Mouse (Mus musculus) CH12.LX (cell line): ENCODE results near the gene Gm4981. TPM values are rescaled to one million over a fixed set of nuclear protein-coding genes. Genes with fewer than 3 reads are reported as not detected.
A peak's percentile ranks its signal among the peaks of the same experiment; 100 is the strongest.
"Not testable (repeated sequence)": the region's sequence is repeated elsewhere in the genome, so short reads cannot be mapped to it uniquely, and the experiment has no call there.

Experiments used
- DNase-seq: peaks from one replicate; pipeline ENCODE4 v3.0.0-alpha.2; 2013; ENCODE audit errors: extremely low read depth
- H3K27ac ChIP-seq: 2 replicates; pipeline ENCODE4 v1.5.1; 2012; ENCODE audit warnings: low read depth, mild to moderate bottlenecking, control low read depth, moderate library complexity; ENCODE audit not compliant: insufficient read depth
- H3K27me3 ChIP-seq: replicated peaks from 2 replicates; pipeline ENCODE3; 2012; ENCODE audit warnings: inconsistent platforms
- H3K36me3 ChIP-seq, 2 experiments: replicated peaks in 1 of 2; 2 replicates each; pipeline versions ENCODE3 to v1.6.1; 2012; ENCODE audit warnings: inconsistent platforms in 1 of 2, low read length in 1 of 2, mild to moderate bottlenecking in 1 of 2, mixed read lengths in 1 of 2, moderate library complexity in 1 of 2; ENCODE audit not compliant: control insufficient read depth in 1 of 2, insufficient read depth in 1 of 2
- H3K4me1 ChIP-seq, 2 experiments: 2 replicates each; pipeline ENCODE4 v1.6.1; 2012; ENCODE audit warnings: inconsistent platforms in 1 of 2, moderate library complexity in 1 of 2; ENCODE audit not compliant: insufficient read depth in 2 of 2, control insufficient read depth in 1 of 2
- H3K4me2 ChIP-seq: 2 replicates; pipeline ENCODE4 v1.6.1; 2012; ENCODE audit warnings: low read depth, mild to moderate bottlenecking, control low read depth; ENCODE audit not compliant: poor library complexity, insufficient read depth, severe bottlenecking
- H3K4me3 ChIP-seq, 3 experiments: fragments of 150-350 bp in 1 of 3; sonication (generic) in 1 of 3; replicated peaks in 1 of 3; 2 replicates each; pipeline versions ENCODE3 to v1.5.1; 2011 to 2012; ENCODE audit warnings: low read depth in 2 of 3, low read length in 2 of 3, mild to moderate bottlenecking in 2 of 3, moderate library complexity in 2 of 3, control low read depth in 1 of 3, improper control_type of control experiment in 1 of 3, inconsistent platforms in 1 of 3, mixed read lengths in 1 of 3; ENCODE audit not compliant: poor library complexity in 1 of 3
- H3K79me2 ChIP-seq: replicated peaks from 2 replicates; pipeline ENCODE4 v1.6.1; 2012; ENCODE audit warnings: mild to moderate bottlenecking, moderate library complexity; ENCODE audit not compliant: control insufficient read depth, poor library complexity, insufficient read depth, severe bottlenecking; ENCODE audit errors: extremely low read depth
- H3K9ac ChIP-seq: 2 replicates; pipeline ENCODE4 v1.6.1; 2012; ENCODE audit warnings: low read depth, mild to moderate bottlenecking, control low read depth, moderate library complexity; ENCODE audit not compliant: insufficient read depth
- H3K9me3 ChIP-seq: replicated peaks from 2 replicates; pipeline ENCODE3; 2012; ENCODE audit warnings: low read length, inconsistent platforms, mixed read lengths
- CTCF ChIP-seq, 2 experiments: IDR thresholded peaks in 1 of 2; conservative IDR thresholded peaks in 1 of 2; 2 replicates each; pipeline ENCODE4 v1.5.1; 2011 to 2012; ENCODE audit warnings: low read depth in 2 of 2, low read length in 2 of 2, improper control_type of control experiment in 1 of 2, inconsistent platforms in 1 of 2, mild to moderate bottlenecking in 1 of 2, moderate library complexity in 1 of 2
- ETS1 ChIP-seq: conservative IDR thresholded peaks from 2 replicates; pipeline ENCODE4 v1.6.1; 2012; ENCODE audit warnings: low read depth, mild to moderate bottlenecking, inconsistent platforms, low read length, improper control_type of control experiment, moderate library complexity
- JUND ChIP-seq: conservative IDR thresholded peaks from 2 replicates; pipeline ENCODE4 v1.6.1; 2011; ENCODE audit warnings: low read depth, low read length, improper control_type of control experiment
- RAD21 ChIP-seq: IDR thresholded peaks from 2 replicates; pipeline ENCODE4 v1.6.1; 2011; ENCODE audit warnings: low read depth, mild to moderate bottlenecking, low read length, improper control_type of control experiment, moderate library complexity
- SIN3A ChIP-seq: IDR thresholded peaks from 2 replicates; pipeline ENCODE4 v1.6.1; 2012; ENCODE audit warnings: low read length, improper control_type of control experiment, inconsistent platforms
- SMC3 ChIP-seq: IDR thresholded peaks from 2 replicates; pipeline ENCODE4 v1.6.1; 2011; ENCODE audit warnings: low read depth, low read length, improper control_type of control experiment
- USF2 ChIP-seq: conservative IDR thresholded peaks from 2 replicates; pipeline ENCODE4 v1.6.1; 2011; ENCODE audit warnings: low read depth, low read length, improper control_type of control experiment
- dilution Hi-C: fragments of 300-500 bp; cut with MboI; formaldehyde crosslinking; loops from 2 replicates; pipeline ENCODE4 v1.14.3; 2020; ENCODE audit warnings: low sequenced_read_pairs; ENCODE audit not compliant: extremely low pct_unique_long_range_greater_than_20kb, extremely low pct_ligation_motif_present
- in situ Hi-C: fragments of 300-500 bp; cut with MboI; formaldehyde crosslinking; loops from 3 replicates; pipeline ENCODE4 v1.14.3; 2019; ENCODE audit warnings: low sequenced_read_pairs, low pct_ligation_motif_present, low pct_unique_long_range_greater_than_20kb, mixed read lengths
- polyA plus RNA-seq: library from polyadenylated mRNA; unstranded; fragments of >175 nt; gene quantifications from 2 replicates; pipeline ENCODE4 v1.2.1, GENCODE M21; 2012; ENCODE audit warnings: low read depth; ENCODE audit not compliant: insufficient read length
- total RNA-seq, 2 experiments: library from RNA; depleted of rRNA; stranded (reverse); fragments of 300-350 nt in 1 of 2; fragments of >200 nt in 1 of 2; gene quantifications; 2 replicates each; pipeline ENCODE4 v1.2.3; 2012 to 2014

The Gm4981 gene
- total and polyA plus RNA-seq, 3 experiments: not detected

GRCm38 (mm10) chr10:58254635-58255175 lies 18.2 kb upstream of the Gm4981 start (continued):
- TF ChIP-seq SIN3A: no peak
- TF ChIP-seq USF2: peak; percentile 39

- peak in 1 of 2 experiments; percentile 50; a peak in 2 of 4 replicates for TF ChIP-seq CTCF (conservative IDR thresholded peaks at IDR 0.05 in 1 of 2, IDR thresholded peaks at IDR 0.05 in 1 of 2; ENCODE audit: low read depth in 2 of 2, low read length in 2 of 2)
- no peak for TF ChIP-seq ETS1
- TF ChIP-seq RAD21: peak; percentile 55
- no peak for TF ChIP-seq JUND
- peak; percentile 22; the same call in 1 of the 2 replicates for TF ChIP-seq SMC3
- H3K79me2 ChIP-seq: no peaks in the 10 kb centered on the region
- no peaks in the 10 kb centered on the region for H3K9me3 ChIP-seq
- H3K4me3 ChIP-seq: no peak overlapping the region
- no peak overlapping the region for H3K4me2 ChIP-seq
- H3K9ac ChIP-seq: no peak overlapping the region
- H3K36me3 ChIP-seq: peaks cover 0 to 2% of the 10 kb centered on the region in 2 experiments
- no peak for DNase-seq
- H3K27ac ChIP-seq: no peak overlapping the region
- peaks cover 0 to 7% of the 10 kb centered on the region in 2 experiments; a peak in 2 of 4 replicates for H3K4me1 ChIP-seq
- dilution Hi-C loops: no loop called here
- in situ Hi-C loops: no loop called here
- no peaks in the 10 kb centered on the region for H3K27me3 ChIP-seq
Observed at GRCm38 (mm10) chr10:58249535-58249934, 13.0 kb upstream of the Gm4981 start.

DNA sequence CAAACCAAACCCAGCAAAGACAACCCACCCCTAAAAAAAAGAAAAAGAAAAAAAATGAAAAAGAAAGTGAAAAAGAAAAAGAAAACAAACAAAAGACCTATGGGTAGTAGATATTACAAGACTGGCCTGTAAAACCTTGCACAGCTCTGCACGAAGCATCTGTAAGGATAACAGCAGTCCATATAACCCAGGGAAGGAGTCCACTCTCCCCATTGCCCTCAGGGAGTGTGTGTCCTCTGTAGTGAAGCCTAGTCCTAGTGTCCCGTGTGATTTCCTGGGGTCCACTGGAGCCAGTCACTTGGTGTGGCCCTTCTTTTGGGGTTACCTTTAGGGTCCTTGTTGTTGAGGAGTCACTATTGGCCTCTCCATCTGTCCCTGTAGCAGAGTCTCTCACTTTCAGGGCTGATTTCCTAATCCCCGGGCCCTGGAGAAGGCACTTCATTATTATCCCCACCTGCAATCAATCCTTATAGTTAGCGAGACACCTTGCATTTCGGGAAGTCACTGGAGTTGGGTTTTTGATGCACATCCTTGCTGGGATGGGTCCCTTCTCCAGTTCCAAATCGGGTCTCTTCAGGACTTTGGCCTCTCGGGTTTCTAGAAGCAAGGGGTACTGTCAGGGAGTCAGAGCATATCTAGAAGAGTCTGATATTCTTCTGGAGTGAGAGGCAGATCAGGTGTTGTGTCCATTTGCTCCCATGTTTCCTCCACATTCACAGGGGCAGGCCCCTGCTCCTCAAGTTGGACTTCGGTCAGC lies 2.7 kb upstream of the Gm4981 start:
- H3K9ac ChIP-seq, H3K4me2 ChIP-seq, in situ Hi-C loops, H3K27ac ChIP-seq, H3K4me1 ChIP-seq, H3K4me3 ChIP-seq, dilution Hi-C loops, H3K79me2 ChIP-seq, H3K36me3 ChIP-seq, H3K9me3 ChIP-seq, DNase-seq: not testable (repeated sequence)
- peaks cover 47% of the 10 kb centered on the region for H3K27me3 ChIP-seq

DNA sequence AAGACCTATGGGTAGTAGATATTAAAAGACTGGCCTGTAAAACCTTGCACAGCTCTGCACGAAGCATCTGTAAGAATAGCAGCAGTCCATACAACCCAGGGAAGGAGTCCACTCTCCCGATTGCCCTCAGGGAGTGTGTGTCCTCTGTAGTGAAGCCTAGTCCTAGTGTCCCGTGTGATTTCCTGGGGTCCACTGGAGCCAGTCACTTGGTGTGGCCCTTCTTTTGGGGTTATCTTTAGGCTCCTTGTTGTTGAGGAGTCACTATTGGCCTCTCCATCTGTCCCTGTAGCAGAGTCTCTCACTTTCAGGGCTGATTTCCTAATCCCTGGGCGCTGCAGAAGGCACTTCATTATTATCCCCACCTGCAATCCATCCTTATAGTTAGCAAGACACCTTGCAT lies 1.5 kb downstream of the Gm4981 start:
- DNase-seq, dilution Hi-C loops, H3K9ac ChIP-seq, H3K79me2 ChIP-seq, H3K4me2 ChIP-seq, H3K27ac ChIP-seq, H3K4me1 ChIP-seq, H3K36me3 ChIP-seq, H3K9me3 ChIP-seq, H3K4me3 ChIP-seq, in situ Hi-C loops: not testable (repeated sequence)
- peaks cover 26% of the 10 kb centered on the region for H3K27me3 ChIP-seq

- H3K9me3 ChIP-seq, H3K4me3 ChIP-seq, H3K4me2 ChIP-seq, in situ Hi-C loops, DNase-seq, H3K79me2 ChIP-seq, H3K9ac ChIP-seq, H3K27ac ChIP-seq, H3K36me3 ChIP-seq, H3K4me1 ChIP-seq, dilution Hi-C loops: not testable (repeated sequence)
- H3K27me3 ChIP-seq: peaks cover 22% of the 10 kb centered on the region
Observed at GRCm38 (mm10) chr10:58233740-58234121, 2.8 kb downstream of the Gm4981 start.

DNA sequence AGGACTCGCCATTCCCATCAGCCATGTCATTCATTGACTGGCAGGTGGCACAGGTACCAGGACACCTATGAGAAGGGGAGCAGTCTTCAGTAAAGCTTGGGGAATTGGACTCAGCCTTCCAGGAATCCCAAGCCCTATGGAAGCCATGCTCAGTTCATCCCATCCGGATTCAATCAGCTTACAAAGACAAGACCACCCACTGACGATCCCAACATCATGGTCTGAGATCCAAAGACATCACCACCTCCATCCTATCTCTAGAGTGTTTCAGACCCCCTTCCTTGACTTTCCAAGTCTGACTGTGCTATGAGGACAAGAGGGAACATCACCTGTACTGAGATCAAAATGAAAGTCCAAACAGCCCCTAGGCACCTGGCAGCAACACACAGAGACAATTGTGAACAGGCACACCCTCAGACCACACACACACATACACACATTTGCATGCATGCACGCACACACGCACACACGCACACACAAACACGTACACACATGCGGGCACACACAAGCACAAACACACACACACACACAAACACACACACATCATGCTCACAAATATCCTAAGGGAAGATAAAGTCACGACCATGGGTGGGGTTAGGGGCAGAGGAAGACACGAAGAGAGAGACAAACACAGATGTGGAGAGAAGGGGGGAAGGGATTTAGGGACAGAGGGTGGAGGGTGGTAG lies 3.3 kb downstream of the Gm4981 start:
- H3K4me3 ChIP-seq, dilution Hi-C loops, H3K36me3 ChIP-seq, H3K9me3 ChIP-seq, in situ Hi-C loops, DNase-seq, H3K4me2 ChIP-seq, H3K4me1 ChIP-seq, H3K27ac ChIP-seq, H3K79me2 ChIP-seq, H3K9ac ChIP-seq: not testable (repeated sequence)
- peaks cover 23% of the 10 kb centered on the region for H3K27me3 ChIP-seq
